Mouse (Mus musculus) lung, embryonic 15.5 days (tissue): ENCODE measurements at regions not wholly inside any gene's neighbourhood (a gene's known extent, or its start where the extent isn't known, plus 50 kb on each side); places are given as distances from the start of the nearest gene placed in this dataset.
A peak's percentile ranks its signal among the peaks of the same experiment; 100 is the strongest.

Source experiments
- ATAC-seq: fragments of 200-750 bp; cut with Nextera tagmentation; 2 replicates; pipeline ENCODE4 v1.8.0; 2017; ENCODE audit warnings: moderate number of reproducible peaks, borderline replicate concordance; ENCODE audit not compliant: low FRiP score, low TSS enrichment; ENCODE audit errors: extremely low read depth
- H3K27ac ChIP-seq: fragments of 300-500 bp; sonication (generic); 2 replicates; pipeline ENCODE4 v1.5.1; 2015; ENCODE audit warnings: moderate library complexity, mild to moderate bottlenecking, inconsistent platforms
- H3K27me3 ChIP-seq: fragments of 300-500 bp; sonication (generic); 2 replicates; pipeline ENCODE4 v1.6.1; 2015; ENCODE audit warnings: inconsistent platforms
- H3K36me3 ChIP-seq: fragments of 300-500 bp; sonication (generic); 2 replicates; pipeline ENCODE4 v1.6.1; 2015; ENCODE audit warnings: inconsistent platforms
- H3K4me1 ChIP-seq: fragments of 300-500 bp; sonication (generic); 2 replicates; pipeline ENCODE4 v1.6.1; 2015; ENCODE audit warnings: inconsistent platforms
- H3K4me2 ChIP-seq: fragments of 300-500 bp; sonication (generic); 2 replicates; pipeline ENCODE4 v1.6.1; 2015; ENCODE audit warnings: inconsistent platforms, mild to moderate bottlenecking, moderate library complexity
- H3K4me3 ChIP-seq: fragments of 300-500 bp; sonication (generic); 2 replicates; pipeline ENCODE4 v1.5.1; 2015; ENCODE audit warnings: mild to moderate bottlenecking, inconsistent platforms
- H3K9ac ChIP-seq: fragments of 300-500 bp; sonication (generic); 2 replicates; pipeline ENCODE4 v1.6.1; 2015; ENCODE audit warnings: inconsistent platforms
- H3K9me3 ChIP-seq: fragments of 300-500 bp; sonication (generic); 2 replicates; pipeline ENCODE4 v1.6.1; 2016; ENCODE audit warnings: inconsistent platforms
- WGBS: fragments of 180-500 bp; shearing (Covaris S2); methylation state at CpG from one replicate; pipeline ENCODE4 v1.1.7; 2015; 5-methylcytosine and 5-hydroxymethylcytosine counted together

DNA sequence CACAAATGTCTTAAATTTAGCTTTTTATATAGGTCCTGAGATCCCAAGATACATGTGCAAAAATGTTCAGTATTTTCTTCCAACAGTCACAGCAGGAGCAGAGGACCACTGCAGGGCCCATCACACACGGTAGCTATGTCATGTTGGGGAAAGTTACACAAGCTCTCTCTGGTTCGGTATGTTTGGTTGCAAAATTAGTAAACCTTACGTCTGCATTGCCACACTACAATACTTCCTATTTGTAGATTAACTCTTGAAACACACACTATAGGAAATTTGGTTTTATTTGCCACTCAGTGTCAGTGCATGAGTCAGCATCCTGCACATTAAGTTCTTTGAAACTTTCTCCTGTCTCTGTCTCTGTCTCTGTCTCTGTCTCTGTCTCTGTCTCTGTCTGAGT lies 82.0 kb downstream of the Cth start:
- ATAC-seq: no peak
- WGBS: 69% methylated on average over 3 of the region's 3 CpGs

DNA sequence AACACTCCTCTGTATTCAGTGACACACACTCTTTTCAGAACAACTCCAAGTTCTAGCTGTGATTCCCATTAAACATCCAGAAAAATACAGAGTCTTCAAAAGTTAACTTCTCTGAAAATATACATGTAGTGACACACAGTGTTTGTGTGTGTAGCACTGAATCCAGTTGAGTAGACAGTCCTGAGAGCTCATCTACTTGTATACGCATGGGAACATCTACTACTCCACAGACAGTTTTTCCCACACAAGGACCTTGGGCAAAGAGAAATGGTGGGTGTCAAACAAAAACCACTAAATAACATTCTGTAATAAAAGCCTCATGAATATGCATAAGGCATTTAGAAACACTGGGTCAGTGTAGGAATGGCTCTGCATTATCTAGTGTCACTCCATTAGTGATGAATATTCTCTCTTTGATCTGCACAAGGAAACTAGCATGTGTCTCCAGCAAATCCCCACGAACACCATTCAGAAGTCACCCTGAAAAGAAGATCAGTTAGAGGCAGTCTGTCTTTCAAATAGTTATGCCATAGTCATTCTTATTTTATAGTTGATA lies 83.6 kb downstream of the Cth start:
- Histone ChIP-seq H3K4me1 (no peaks in the 10 kb centered on the region), H3K4me3 (no peak overlapping the region), H3K9me3 (no peaks in the 10 kb centered on the region), H3K9ac (no peak overlapping the region), H3K4me2 (no peak overlapping the region), H3K27ac (no peak overlapping the region), H3K27me3 (no peaks in the 10 kb centered on the region), H3K36me3 (no peaks in the 10 kb centered on the region)
- no peak for ATAC-seq
- 61% methylated on average over 2 of the region's 2 CpGs for WGBS

More for the DNA sequence above, 82.0 kb downstream of the Cth start:
- no peak overlapping the region for H3K4me3 ChIP-seq
- no peak overlapping the region for H3K4me2 ChIP-seq
- no peaks in the 10 kb centered on the region for H3K9me3 ChIP-seq
- H3K9ac ChIP-seq: no peak overlapping the region
- H3K36me3 ChIP-seq: no peaks in the 10 kb centered on the region
- no peaks in the 10 kb centered on the region for H3K4me1 ChIP-seq
- no peaks in the 10 kb centered on the region for H3K27me3 ChIP-seq
- H3K27ac ChIP-seq: no peak overlapping the region

DNA sequence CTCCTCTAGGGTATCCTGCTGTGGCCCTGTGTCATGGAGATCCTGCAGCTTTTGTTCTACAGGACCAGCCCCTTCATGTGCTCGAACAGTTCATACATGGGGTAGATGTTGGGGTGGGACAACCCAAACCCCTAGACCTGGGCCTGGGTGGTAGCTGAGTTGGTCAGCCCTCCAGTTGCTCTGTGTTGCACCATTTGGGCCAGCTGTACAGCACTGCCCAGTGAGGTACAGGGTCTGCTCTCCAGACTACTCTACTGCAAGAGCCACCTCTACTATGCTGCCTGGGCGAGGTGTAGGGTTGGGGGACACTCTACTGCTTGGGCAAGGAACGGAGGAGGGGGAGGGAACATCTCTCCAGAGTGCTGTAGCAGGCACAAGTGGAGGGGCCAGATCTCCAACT lies 120.6 kb downstream of the Cth start:
- ATAC-seq: no peak
- Histone ChIP-seq H3K36me3 (no peaks in the 10 kb centered on the region), H3K9me3 (no peaks in the 10 kb centered on the region), H3K27me3 (no peaks in the 10 kb centered on the region), H3K9ac (no peak overlapping the region), H3K4me2 (no peak overlapping the region), H3K4me3 (no peak overlapping the region), H3K4me1 (no peaks in the 10 kb centered on the region), H3K27ac (no peak overlapping the region)
- WGBS: 65% methylated on average over 3 of the region's 3 CpGs

DNA sequence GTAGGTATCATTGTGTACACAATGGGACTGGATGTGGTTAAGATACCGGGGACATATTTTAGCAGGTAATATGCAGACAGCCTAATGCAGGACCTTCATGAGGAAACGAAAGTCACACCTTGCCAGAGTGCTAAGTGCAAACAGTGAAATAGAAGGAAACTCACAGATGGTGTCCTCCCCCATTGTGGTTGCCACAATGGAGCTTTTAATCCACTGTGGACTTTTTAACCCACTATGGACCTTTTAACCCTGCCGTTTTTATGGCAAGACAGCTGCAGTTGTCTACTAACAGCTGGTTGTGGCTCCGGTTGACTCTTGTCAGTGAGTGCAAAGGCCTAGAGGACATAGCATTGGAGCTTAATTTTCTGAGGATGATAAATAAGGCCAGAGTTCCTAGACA lies 121.5 kb downstream of the Cth start:
- H3K9ac ChIP-seq: no peak overlapping the region
- no peak overlapping the region for H3K4me2 ChIP-seq
- no peaks in the 10 kb centered on the region for H3K36me3 ChIP-seq
- no peaks in the 10 kb centered on the region for H3K9me3 ChIP-seq
- no peaks in the 10 kb centered on the region for H3K4me1 ChIP-seq
- H3K4me3 ChIP-seq: no peak overlapping the region
- no peak for ATAC-seq
- no peak overlapping the region for H3K27ac ChIP-seq
- whole genome bisulfite sequencing: 61% methylated on average over 4 of the region's 4 CpGs
- no peaks in the 10 kb centered on the region for H3K27me3 ChIP-seq

DNA sequence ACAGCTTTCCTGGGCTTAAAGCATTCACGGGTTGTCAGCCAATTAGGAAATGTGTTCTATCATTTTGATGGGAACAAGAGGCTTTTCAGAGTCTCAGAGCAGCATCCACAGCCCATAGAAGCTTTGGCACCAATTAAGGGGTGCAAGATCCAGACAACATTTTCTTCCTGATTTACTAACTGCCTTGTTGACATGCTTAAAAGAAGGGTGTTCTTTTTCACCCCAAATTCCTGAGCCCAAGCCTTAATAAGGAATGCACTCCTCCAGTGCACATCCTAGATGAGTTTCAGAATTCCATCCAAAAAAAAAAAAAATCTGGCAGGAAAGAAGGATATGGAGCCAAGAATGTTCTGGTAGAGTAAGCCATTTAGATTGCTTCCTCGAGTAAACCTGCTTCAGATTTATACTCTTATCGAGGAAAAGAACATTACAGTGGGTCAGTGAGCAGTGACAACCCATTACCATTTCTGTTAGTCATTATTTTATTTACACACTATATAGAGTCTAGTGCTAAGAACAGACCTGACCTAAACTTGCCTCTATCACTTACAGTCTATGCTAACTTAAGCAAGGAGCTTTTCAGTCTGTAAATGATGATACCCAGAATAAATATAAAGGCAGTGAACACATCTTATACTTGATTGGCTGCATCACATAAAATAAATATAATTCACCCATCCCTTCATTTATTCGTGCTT lies 137.2 kb downstream of the Cth start:
- no peak overlapping the region for H3K27ac ChIP-seq
- ATAC-seq: no peak
- H3K36me3 ChIP-seq: no peaks in the 10 kb centered on the region

DNA sequence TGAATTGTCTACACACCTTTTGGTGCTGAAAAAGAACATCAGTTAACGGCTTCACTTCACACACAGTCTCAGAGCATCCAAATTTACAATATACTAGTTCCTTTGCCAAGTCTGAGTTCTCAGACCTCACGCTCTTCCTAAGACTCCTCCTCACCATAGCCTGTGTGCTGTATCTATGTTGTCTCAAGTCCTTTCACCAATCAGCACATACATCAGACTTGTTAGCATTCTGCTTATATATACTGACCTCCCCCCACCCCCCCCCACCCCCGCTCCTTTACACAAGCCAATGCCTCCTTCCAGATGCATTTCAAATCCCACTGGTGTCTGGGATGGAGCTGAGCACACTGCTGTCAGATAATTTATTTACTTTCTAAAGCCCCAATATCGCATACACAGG lies 143.8 kb downstream of the Cth start:
- no peak overlapping the region for H3K4me2 ChIP-seq
- peaks cover 2% of the 10 kb centered on the region; the same call in 1 of the 2 replicates for H3K4me1 ChIP-seq
- no peaks in the 10 kb centered on the region for H3K36me3 ChIP-seq
- no peak overlapping the region for H3K27ac ChIP-seq
- ATAC-seq: peak; percentile 89
- H3K9ac ChIP-seq: no peak overlapping the region
- no peaks in the 10 kb centered on the region for H3K27me3 ChIP-seq
- no peak overlapping the region for H3K4me3 ChIP-seq
- no peaks in the 10 kb centered on the region for H3K9me3 ChIP-seq
- WGBS: 19% methylated on average over 4 of the region's 4 CpGs

More for the DNA sequence above, 137.2 kb downstream of the Cth start:
- Histone ChIP-seq H3K27me3 (no peaks in the 10 kb centered on the region), H3K9me3 (no peaks in the 10 kb centered on the region), H3K4me3 (no peak overlapping the region), H3K9ac (no peak overlapping the region), H3K4me1 (no peaks in the 10 kb centered on the region), H3K4me2 (no peak overlapping the region)
- 41% methylated on average over 4 of the region's 4 CpGs for WGBS

DNA sequence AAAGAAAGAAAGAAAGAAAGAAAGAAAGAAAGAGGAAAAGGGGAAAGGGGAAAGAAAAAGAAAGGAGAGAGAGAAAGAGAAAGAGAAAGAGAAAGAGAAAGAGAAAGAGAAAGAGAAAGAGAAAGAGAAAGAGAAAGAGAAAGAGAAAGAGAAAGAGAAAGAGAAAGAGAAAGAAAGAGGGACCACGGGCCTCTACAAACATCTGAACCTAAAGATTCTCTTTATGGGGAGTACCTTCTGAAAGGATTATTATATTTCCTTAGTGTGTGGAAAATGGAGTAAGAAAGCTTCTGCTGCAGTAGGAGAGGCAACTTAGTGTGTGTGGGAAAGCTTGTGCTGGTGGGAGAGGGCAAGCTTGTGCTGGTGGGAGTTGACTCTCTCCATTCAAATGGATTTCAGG lies 147.1 kb downstream of the Cth start:
- H3K27ac ChIP-seq: no peak overlapping the region
- ATAC-seq: no peak
- no peaks in the 10 kb centered on the region for H3K27me3 ChIP-seq
- H3K4me3 ChIP-seq: no peak overlapping the region
- no peak overlapping the region for H3K4me2 ChIP-seq
- no peak overlapping the region for H3K9ac ChIP-seq
- no peaks in the 10 kb centered on the region for H3K36me3 ChIP-seq
- WGBS: 72% methylated on average over 1 of the region's 1 CpGs
- no peaks in the 10 kb centered on the region for H3K9me3 ChIP-seq
- H3K4me1 ChIP-seq: peaks cover 2% of the 10 kb centered on the region; the same call in 1 of the 2 replicates

DNA sequence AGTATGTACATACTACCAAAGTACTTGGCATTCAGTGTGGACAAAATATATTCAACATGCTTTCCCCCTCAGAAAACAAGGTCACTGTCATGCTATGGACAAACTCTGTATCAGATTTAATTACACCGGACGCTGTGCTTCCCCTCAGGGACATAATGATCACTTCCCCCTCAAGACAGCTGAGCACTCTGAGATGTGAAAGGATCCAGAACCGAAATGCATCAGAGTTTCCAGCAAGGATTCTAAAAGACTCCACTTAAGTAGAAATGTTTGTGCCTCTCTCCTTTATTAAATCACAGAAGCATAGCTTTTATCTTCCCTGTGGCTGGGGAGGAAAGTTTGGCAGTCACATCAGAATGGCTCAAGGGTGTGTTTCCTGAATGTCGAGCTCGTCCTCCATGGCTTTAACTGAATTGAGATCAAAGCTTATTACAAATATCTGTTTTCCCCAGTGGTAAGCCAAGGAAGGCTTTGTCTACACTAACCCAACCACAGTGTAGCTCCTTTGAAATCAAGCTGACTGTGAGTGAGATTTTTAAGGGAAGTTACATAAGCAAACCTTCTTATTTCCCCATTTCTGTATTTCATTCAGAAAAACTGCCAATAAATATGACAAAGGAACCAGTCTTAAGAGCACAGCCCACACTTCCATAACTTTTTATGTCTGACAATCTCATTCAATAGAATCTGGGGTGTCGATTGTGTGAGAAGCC lies 161.2 kb downstream of the Cth start:
- no peak overlapping the region for H3K4me3 ChIP-seq
- no peaks in the 10 kb centered on the region for H3K9me3 ChIP-seq
- no peak overlapping the region for H3K9ac ChIP-seq
- no peaks in the 10 kb centered on the region for H3K27me3 ChIP-seq
- no peak overlapping the region for H3K4me2 ChIP-seq
- ATAC-seq: peak; percentile 63; the same call in 1 of the 2 replicates
- H3K27ac ChIP-seq: peak overlapping the region; percentile 18; the same call in 1 of the 2 replicates
- WGBS: 20% methylated on average over 6 of the region's 6 CpGs
- H3K4me1 ChIP-seq: 0 out of 2 replicates have a peak, but pooled peaks cover 6% of the 10 kb centered on the region
- H3K36me3 ChIP-seq: no peaks in the 10 kb centered on the region

DNA sequence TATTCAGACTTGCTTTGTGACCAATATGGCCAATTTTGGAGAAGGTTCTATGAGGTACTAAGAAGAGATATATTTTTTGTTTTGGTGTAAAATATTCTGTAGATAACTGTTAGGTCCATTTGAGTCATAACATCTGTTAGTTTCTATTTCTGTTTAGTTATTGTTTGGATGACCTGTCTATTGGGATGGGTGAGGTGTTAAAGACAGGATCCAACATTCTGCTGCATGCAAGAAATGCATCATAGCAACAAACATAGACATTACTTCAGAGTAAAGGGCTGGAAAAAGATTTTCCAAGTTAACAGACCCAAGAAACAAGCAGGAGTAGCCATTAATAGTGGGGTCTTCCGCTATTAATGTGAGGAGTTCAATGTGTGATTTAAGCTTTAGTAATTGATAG lies 165.0 kb downstream of the Cth start:
- 0 out of 2 replicates have a peak overlapping the region, but pooled peaks have one; percentile 4 for H3K27ac ChIP-seq
- H3K9me3 ChIP-seq: no peaks in the 10 kb centered on the region
- H3K4me1 ChIP-seq: 0 out of 2 replicates have a peak, but pooled peaks cover 6% of the 10 kb centered on the region
- H3K27me3 ChIP-seq: no peaks in the 10 kb centered on the region
- no peak overlapping the region for H3K4me3 ChIP-seq
- ATAC-seq: peak; percentile 76
- H3K9ac ChIP-seq: no peak overlapping the region
- WGBS: 62% methylated on average over 1 of the region's 1 CpGs
- H3K36me3 ChIP-seq: no peaks in the 10 kb centered on the region
- H3K4me2 ChIP-seq: no peak overlapping the region

DNA sequence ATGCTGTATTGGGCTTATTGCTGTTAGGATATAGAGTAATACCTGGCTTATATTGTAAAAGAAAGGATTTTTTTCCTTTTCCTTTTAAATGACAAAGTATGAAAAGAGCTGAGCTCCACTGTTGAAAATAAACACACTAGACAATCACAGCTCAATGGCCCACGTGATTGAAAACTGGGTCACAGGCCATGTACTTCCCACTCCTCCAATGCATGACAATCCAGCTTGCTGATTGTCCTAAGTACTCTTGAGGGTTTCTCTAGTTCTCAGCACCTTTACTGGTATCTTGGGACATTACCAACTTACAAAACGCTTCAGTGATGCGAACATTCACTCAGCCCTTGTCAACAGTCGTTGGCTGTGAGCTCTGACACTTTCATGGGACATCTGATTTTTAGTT lies 170.1 kb downstream of the Cth start:
- WGBS: 69% methylated on average over 4 of the region's 4 CpGs
- Histone ChIP-seq H3K27ac (no peak overlapping the region), H3K4me1 (no peaks in the 10 kb centered on the region), H3K9me3 (no peaks in the 10 kb centered on the region), H3K27me3 (no peaks in the 10 kb centered on the region), H3K9ac (no peak overlapping the region), H3K36me3 (no peaks in the 10 kb centered on the region), H3K4me3 (no peak overlapping the region), H3K4me2 (no peak overlapping the region)
- no peak for ATAC-seq

DNA sequence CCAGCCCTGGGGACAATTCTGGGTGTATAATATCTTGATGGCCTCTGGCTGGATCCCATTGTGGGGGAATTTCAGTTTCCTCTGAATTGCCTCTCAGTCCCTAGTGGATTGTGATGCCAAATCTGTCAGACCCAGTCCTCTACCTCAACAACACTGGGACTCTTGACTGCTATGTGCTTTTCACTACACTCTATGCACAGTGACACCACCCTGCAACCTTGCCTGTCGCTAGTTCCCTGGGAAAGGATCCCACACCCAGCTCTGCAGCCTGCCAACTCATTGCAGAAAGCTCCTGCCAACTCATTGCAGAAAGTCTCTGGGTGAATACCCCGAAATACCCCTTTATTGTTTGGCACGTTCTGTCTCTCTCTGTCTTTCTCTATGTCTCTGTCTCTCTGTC lies 174.6 kb downstream of the Cth start:
- ATAC-seq: no peak

DNA sequence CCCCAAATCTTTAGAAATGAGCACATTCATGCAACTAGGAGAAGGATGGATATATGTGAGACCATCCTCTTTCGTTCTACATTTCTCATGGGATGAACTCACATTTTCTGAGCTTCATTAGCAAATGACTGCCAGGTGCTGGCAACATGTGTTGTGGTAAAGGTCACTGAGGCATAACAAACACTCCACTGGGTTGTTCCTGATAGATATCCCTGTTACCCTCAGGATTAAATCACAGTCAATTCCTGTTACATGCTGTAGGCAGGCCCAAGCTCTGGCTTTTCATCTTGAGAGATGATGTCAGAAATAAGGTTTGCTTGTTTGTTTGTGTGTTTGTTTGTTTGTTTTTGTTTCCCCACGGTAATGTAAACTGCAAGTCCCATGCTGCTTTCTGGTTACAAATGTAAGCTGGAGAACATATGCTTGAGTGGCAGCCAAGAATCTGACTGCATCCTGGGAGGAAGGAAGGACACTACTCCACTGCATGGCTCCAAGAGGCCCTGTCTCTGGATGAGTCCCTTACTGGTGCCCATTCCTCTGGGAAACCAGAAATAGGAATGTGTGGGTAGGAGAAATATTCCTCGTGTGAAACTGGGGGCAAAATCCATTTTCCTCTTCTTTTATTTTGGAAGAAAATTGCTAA lies 176.4 kb downstream of the Cth start:
- no peak overlapping the region for H3K27ac ChIP-seq
- no peak for ATAC-seq
- WGBS: 43% methylated on average over 3 of the region's 3 CpGs
- H3K9me3 ChIP-seq: no peaks in the 10 kb centered on the region
- no peaks in the 10 kb centered on the region for H3K4me1 ChIP-seq
- H3K4me2 ChIP-seq: no peak overlapping the region
- no peaks in the 10 kb centered on the region for H3K36me3 ChIP-seq
- no peak overlapping the region for H3K4me3 ChIP-seq
- no peaks in the 10 kb centered on the region for H3K27me3 ChIP-seq
- no peak overlapping the region for H3K9ac ChIP-seq

More for the DNA sequence above, 174.6 kb downstream of the Cth start:
- Histone ChIP-seq H3K27me3 (no peaks in the 10 kb centered on the region), H3K9ac (no peak overlapping the region), H3K36me3 (no peaks in the 10 kb centered on the region), H3K4me3 (no peak overlapping the region), H3K4me2 (no peak overlapping the region), H3K9me3 (no peaks in the 10 kb centered on the region), H3K4me1 (no peaks in the 10 kb centered on the region), H3K27ac (no peak overlapping the region)
- 74% methylated on average over 3 of the region's 3 CpGs for WGBS
